Mouse (Mus musculus): ENCODE results near the gene Tbc1d30. TPM values are rescaled to one million over a fixed set of nuclear protein-coding genes. Genes with fewer than 3 reads are reported as not detected.

Gene Tbc1d30
- polyA plus RNA-seq, 1 experiment from 2014 or later: 1.6 TPM

- H3K4me3 ChIP-seq: no peak overlapping the region
- H3K4me2 ChIP-seq: no peak overlapping the region
- WGBS: 25% methylated on average over 16 of the region's 16 CpGs
- H3K4me1 ChIP-seq: peaks cover 16% of the 10 kb centered on the region
- no peaks in the 10 kb centered on the region for H3K27me3 ChIP-seq
- H3K27ac ChIP-seq: no peak overlapping the region
- no peak for ATAC-seq (ENCODE audit: insufficient number of reproducible peaks, insufficient read depth, low FRiP score, low TSS enrichment, low read depth)
- H3K36me3 ChIP-seq: no peaks in the 10 kb centered on the region
- H3K9ac ChIP-seq: no peak overlapping the region
- no peaks in the 10 kb centered on the region for H3K9me3 ChIP-seq
Measured at GRCm38 (mm10) chr10:121238551-121238950, 112.5 kb downstream of the Tbc1d30 start.

DNA sequence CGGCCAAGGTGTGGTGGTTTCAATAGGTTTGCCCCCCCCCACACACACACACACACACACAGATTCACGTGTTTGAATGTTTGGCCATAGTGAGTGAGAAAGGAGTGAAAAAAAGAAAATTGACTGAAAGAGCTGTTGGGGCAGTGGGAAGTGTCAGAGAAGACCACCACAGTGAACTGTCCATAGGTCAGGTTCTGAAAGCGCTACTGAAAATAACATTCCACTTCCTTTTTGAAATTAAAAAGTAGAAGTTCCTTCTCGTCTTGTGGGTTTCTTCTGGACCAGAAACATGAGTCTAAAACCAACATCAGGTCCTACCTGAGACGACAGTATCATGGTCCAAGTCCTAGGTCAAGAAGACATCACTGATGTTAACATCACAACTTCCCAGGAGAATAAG lies 113.7 kb downstream of the Tbc1d30 start:
- Histone ChIP-seq H3K9ac (no peak overlapping the region), H3K27ac (no peak overlapping the region), H3K4me2 (no peak overlapping the region), H3K27me3 (no peaks in the 10 kb centered on the region), H3K4me1 (peaks cover 6% of the 10 kb centered on the region; the same call in 1 of the 2 replicates), H3K9me3 (no peaks in the 10 kb centered on the region), H3K36me3 (no peaks in the 10 kb centered on the region), H3K4me3 (no peak overlapping the region)
- WGBS: 85% methylated on average over 5 of the region's 5 CpGs
- no peak for ATAC-seq (ENCODE audit: insufficient number of reproducible peaks, insufficient read depth, low FRiP score, low TSS enrichment, low read depth)

GRCm38 (mm10) chr10:121235167-121235824 lies 115.8 kb downstream of the Tbc1d30 start:
- H3K27me3 ChIP-seq: no peaks in the 10 kb centered on the region
- H3K4me1 ChIP-seq: peaks cover 6% of the 10 kb centered on the region; the same call in 1 of the 2 replicates
- H3K4me2 ChIP-seq: no peak overlapping the region
- ATAC-seq (ENCODE audit: insufficient number of reproducible peaks, insufficient read depth, low FRiP score, low TSS enrichment, low read depth): no peak
- H3K27ac ChIP-seq: no peak overlapping the region
- H3K36me3 ChIP-seq: no peaks in the 10 kb centered on the region
- WGBS: 71% methylated on average over 10 of the region's 10 CpGs
- H3K4me3 ChIP-seq: no peak overlapping the region
- no peak overlapping the region for H3K9ac ChIP-seq
- H3K9me3 ChIP-seq: peaks cover 5% of the 10 kb centered on the region

DNA sequence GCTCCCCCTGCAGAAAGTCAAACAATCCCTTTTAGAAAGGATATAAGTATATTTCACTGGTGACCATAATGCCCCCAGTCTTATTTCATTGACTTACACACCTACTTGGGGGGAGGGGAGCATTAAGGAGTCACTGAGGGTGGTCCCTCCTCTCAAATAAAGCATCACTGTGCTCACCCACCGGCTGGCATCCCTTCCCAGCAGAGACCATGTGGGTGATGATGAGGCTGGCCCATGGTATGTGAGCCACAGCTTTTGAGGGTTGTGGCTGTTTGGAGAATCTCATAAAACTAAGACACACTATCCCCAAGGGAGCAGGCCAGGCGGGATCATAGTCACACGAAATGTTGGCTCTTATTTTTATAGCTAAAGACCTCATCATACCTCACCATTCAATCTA lies 116.6 kb downstream of the Tbc1d30 start:
- H3K36me3 ChIP-seq: no peaks in the 10 kb centered on the region
- H3K9me3 ChIP-seq: peaks cover 5% of the 10 kb centered on the region
- no peak overlapping the region for H3K27ac ChIP-seq
- ATAC-seq (ENCODE audit: insufficient number of reproducible peaks, insufficient read depth, low FRiP score, low TSS enrichment, low read depth): no peak
- H3K9ac ChIP-seq: no peak overlapping the region
- H3K4me3 ChIP-seq: no peak overlapping the region
- H3K4me2 ChIP-seq: no peak overlapping the region
- peaks cover 6% of the 10 kb centered on the region; the same call in 1 of the 2 replicates for H3K4me1 ChIP-seq
- 77% methylated on average over 3 of the region's 3 CpGs for WGBS
- H3K27me3 ChIP-seq: no peaks in the 10 kb centered on the region

DNA sequence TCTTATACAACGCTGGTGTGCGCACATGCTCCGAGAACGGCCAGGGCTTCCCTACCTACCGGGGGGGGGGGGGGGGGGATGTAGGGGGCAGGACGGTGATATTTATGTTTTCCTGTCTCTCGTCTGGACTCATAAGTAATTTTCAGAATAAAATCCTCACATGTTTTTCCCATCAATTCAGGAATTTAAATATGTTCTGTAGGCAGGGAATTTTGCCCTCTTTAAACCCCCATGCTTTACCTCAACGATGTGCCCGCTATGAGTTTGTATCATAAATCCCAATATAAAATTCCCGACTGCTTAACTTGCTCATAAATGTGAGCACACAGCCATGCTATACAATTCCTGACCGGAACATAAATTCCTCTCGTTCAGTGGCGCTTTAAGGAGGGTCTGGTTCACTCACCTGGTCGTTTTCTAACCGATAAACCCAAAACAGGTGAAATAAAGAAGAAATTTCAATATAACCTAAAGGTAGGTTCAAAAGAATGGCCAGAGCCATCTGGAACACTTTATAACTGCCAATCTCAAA lies 122.6 kb downstream of the Tbc1d30 start:
- Histone ChIP-seq H3K4me2 (no peak overlapping the region), H3K4me1 (peaks cover 9% of the 10 kb centered on the region; the same call in 1 of the 2 replicates), H3K36me3 (no peaks in the 10 kb centered on the region), H3K9ac (no peak overlapping the region), H3K27ac (no peak overlapping the region), H3K4me3 (no peak overlapping the region), H3K9me3 (peaks cover 5% of the 10 kb centered on the region), H3K27me3 (no peaks in the 10 kb centered on the region)
- no peak for ATAC-seq (ENCODE audit: insufficient number of reproducible peaks, insufficient read depth, low FRiP score, low TSS enrichment, low read depth)
- 55% methylated on average over 15 of the region's 15 CpGs for WGBS

GRCm38 (mm10) chr10:121227988-121228409 lies 123.1 kb downstream of the Tbc1d30 start:
- Histone ChIP-seq H3K27ac (no peak overlapping the region), H3K4me3 (no peak overlapping the region), H3K27me3 (no peaks in the 10 kb centered on the region), H3K4me1 (peaks cover 9% of the 10 kb centered on the region; the same call in 1 of the 2 replicates), H3K4me2 (no peak overlapping the region), H3K36me3 (no peaks in the 10 kb centered on the region), H3K9ac (no peak overlapping the region), H3K9me3 (peaks cover 5% of the 10 kb centered on the region)
- ATAC-seq (ENCODE audit: insufficient number of reproducible peaks, insufficient read depth, low FRiP score, low TSS enrichment, low read depth): peak; percentile 59; the same call in 1 of the 2 replicates
- WGBS: 51% methylated on average over 16 of the region's 16 CpGs

DNA sequence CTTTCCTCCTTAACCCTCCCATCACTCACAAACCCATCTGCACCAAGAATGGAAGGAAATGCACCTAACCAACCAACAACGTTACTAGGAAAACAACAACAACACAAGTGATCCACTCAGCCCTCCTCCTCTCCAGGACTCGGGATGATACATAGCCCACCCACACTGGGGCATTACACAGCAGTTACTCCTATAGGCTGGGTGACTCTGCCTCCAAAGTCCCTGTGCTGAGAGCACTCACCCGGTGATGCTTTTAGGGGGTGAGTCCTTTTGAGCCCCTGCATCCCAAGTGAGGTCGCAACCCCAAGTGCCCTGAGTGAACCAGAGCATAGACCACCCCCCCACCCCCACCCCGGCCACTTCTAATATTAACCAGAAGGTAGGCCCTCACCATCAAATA lies 123.7 kb downstream of the Tbc1d30 start:
- WGBS: 82% methylated on average over 5 of the region's 5 CpGs
- Histone ChIP-seq H3K27ac (no peak overlapping the region), H3K27me3 (no peaks in the 10 kb centered on the region), H3K36me3 (no peaks in the 10 kb centered on the region), H3K4me1 (peaks cover 9% of the 10 kb centered on the region; the same call in 1 of the 2 replicates), H3K9me3 (peaks cover 5% of the 10 kb centered on the region), H3K4me3 (no peak overlapping the region), H3K4me2 (no peak overlapping the region), H3K9ac (no peak overlapping the region)
- ATAC-seq (ENCODE audit: insufficient number of reproducible peaks, insufficient read depth, low FRiP score, low TSS enrichment, low read depth): 0 out of 2 replicates have a peak, but pooled peaks have one; percentile 64

DNA sequence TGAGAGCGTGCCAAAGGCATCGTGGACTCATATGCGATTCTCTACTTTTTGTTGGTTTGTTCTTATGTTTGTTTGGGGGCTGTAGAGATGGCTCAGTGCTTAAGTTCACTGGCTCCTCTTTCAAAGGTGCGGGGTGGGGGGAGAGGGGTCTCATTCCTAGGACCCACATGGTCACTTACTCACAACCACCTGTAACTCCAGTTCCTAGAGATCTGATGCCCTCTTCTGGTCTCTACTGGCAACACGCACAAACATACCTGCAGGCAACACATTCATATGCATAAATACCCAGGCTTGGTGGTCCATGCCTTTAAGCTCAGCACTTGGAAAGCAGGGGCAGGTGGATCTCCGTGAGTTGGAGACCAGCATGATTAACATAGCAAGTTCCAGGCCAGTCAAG lies 125.4 kb downstream of the Tbc1d30 start:
- H3K4me1 ChIP-seq: peaks cover 9% of the 10 kb centered on the region; the same call in 1 of the 2 replicates
- H3K9me3 ChIP-seq: no peaks in the 10 kb centered on the region
- no peak overlapping the region for H3K4me3 ChIP-seq
- WGBS: 74% methylated on average over 6 of the region's 6 CpGs
- H3K36me3 ChIP-seq: no peaks in the 10 kb centered on the region
- no peaks in the 10 kb centered on the region for H3K27me3 ChIP-seq
- ATAC-seq (ENCODE audit: insufficient number of reproducible peaks, insufficient read depth, low FRiP score, low TSS enrichment, low read depth): no peak
- no peak overlapping the region for H3K27ac ChIP-seq
- no peak overlapping the region for H3K4me2 ChIP-seq
- H3K9ac ChIP-seq: no peak overlapping the region

- Histone ChIP-seq H3K36me3 (no peaks in the 10 kb centered on the region), H3K27ac (peak overlapping the region; percentile 0; the same call in 1 of the 2 replicates), H3K4me1 (peaks cover 2% of the 10 kb centered on the region; the same call in 1 of the 2 replicates), H3K9ac (no peak overlapping the region), H3K9me3 (no peaks in the 10 kb centered on the region), H3K4me2 (no peak overlapping the region), H3K4me3 (no peak overlapping the region), H3K27me3 (no peaks in the 10 kb centered on the region)
- ATAC-seq (ENCODE audit: insufficient number of reproducible peaks, insufficient read depth, low FRiP score, low TSS enrichment, low read depth): no peak
- WGBS: 61% methylated on average over 4 of the region's 4 CpGs
Measured at GRCm38 (mm10) chr10:121222881-121223280, 128.2 kb downstream of the Tbc1d30 start.

DNA sequence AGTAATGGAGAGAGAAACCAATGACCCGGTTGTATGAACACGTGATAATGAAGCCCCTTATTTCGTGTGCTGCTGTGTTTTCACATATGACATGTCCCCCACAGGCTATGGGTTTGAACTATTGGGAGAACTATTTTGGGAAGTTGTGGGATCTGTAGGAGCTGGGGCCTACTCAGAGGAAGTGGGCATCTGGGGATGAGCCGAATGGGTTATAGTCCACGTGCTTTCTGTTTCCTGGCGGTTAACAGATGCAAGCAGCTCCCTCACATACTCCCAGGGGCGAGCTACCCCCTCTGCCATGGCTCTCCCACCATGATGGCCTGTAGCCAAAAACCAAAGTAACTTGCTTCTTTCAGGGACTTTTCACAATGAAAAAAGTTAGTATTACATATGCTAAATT lies 132.5 kb downstream of the Tbc1d30 start:
- ATAC-seq (ENCODE audit: insufficient number of reproducible peaks, insufficient read depth, low FRiP score, low TSS enrichment, low read depth): no peak
- Histone ChIP-seq H3K4me3 (no peak overlapping the region), H3K4me2 (no peak overlapping the region)

GRCm38 (mm10) chr10:121216804-121217203 lies 134.3 kb downstream of the Tbc1d30 start:
- Histone ChIP-seq H3K4me2 (no peak overlapping the region), H3K36me3 (no peaks in the 10 kb centered on the region), H3K4me1 (peaks cover 2% of the 10 kb centered on the region), H3K27ac (no peak overlapping the region), H3K9ac (no peak overlapping the region), H3K4me3 (no peak overlapping the region), H3K9me3 (no peaks in the 10 kb centered on the region), H3K27me3 (no peaks in the 10 kb centered on the region)
- ATAC-seq (ENCODE audit: insufficient number of reproducible peaks, insufficient read depth, low FRiP score, low TSS enrichment, low read depth): no peak
- WGBS: 75% methylated on average over 3 of the region's 3 CpGs

More for the DNA sequence above, 132.5 kb downstream of the Tbc1d30 start:
- Histone ChIP-seq H3K36me3 (no peaks in the 10 kb centered on the region), H3K9me3 (no peaks in the 10 kb centered on the region), H3K9ac (no peak overlapping the region), H3K27ac (no peak overlapping the region), H3K4me1 (peaks cover 2% of the 10 kb centered on the region), H3K27me3 (no peaks in the 10 kb centered on the region)
- WGBS: 74% methylated on average over 7 of the region's 7 CpGs

All from embryonic facial prominence, embryonic 13.5 days (tissue).